ENCODE assay signal across 10 mouse cellular contexts in genomic region chr11:80145787-80146275, GRCm38 (mm10). TPM values are rescaled to one million over a fixed set of nuclear protein-coding genes. Genes with fewer than 3 reads are reported as not detected.
DNase-seq lines count a peak whose midpoint lies in the region; ATAC-seq and TF ChIP-seq lines count a peak whose summit lies in the region.
"Had no signal": no experiment of that assay in that cellular context is flagged by ENCODE, and none has a peak within 500 bp of the region (broad histone marks: within the 10 kb centered on the region; RNA-seq: fewer than 3 reads in every experiment).

No protein-coding gene starts in this region.

- H3K4me1 ChIP-seq in heart, adult 2 months (ENCODE audit: control insufficient read depth, insufficient read depth, low read length) = peaks cover 4% of the 10 kb centered on the region
- peaks cover 10% of the 10 kb centered on the region for H3K4me1 ChIP-seq in heart, embryonic 12.5 days (replicated peaks)
- 0 out of 2 replicates have a peak, but pooled peaks cover 2% of the 10 kb centered on the region for H3K4me1 ChIP-seq in cortical plate, adult 2 months (ENCODE audit: control insufficient read depth, insufficient read depth, low read length)
- H3K4me1 ChIP-seq in liver, adult 2 months (ENCODE audit: control insufficient read depth, insufficient read depth, low read length) = peaks cover 14% of the 10 kb centered on the region
- H3K4me1 ChIP-seq in forebrain, embryonic 11.5 days (replicated peaks; ENCODE audit: control insufficient read depth, insufficient read depth, low read length) = no peaks in the 10 kb centered on the region

- 27% methylated on average over 10 of the region's 10 CpGs for WGBS in heart, adult 2 months
- 46% methylated on average over 10 of the region's 10 CpGs for WGBS in heart, embryonic 12.5 days
- 2% methylated on average over 10 of the region's 10 CpGs for WGBS in liver, adult 2 months
- 72% methylated on average over 10 of the region's 10 CpGs for WGBS in forebrain, embryonic 11.5 days

- no peak for TF ChIP-seq CTCF in heart, adult 2 months (IDR thresholded peaks at IDR 0.05)
- no peak for TF ChIP-seq CTCF in cortical plate, adult 2 months (IDR thresholded peaks at IDR 0.05; ENCODE audit: extremely low read depth, insufficient read depth, low read length)
- TF ChIP-seq CTCF in liver, adult 2 months (IDR thresholded peaks at IDR 0.05; ENCODE audit: low read depth, low read length) = no peak

- TF ChIP-seq EP300 in heart, adult 2 months (IDR thresholded peaks at IDR 0.05; ENCODE audit: insufficient read depth, low read depth, low read length) = no peak

- H3K4me2 ChIP-seq in heart, embryonic 12.5 days = no peak overlapping the region
- no peak overlapping the region for H3K4me2 ChIP-seq in forebrain, embryonic 11.5 days (ENCODE audit: low read depth, low read length, severe bottlenecking)

- H3K9me3 ChIP-seq in heart, embryonic 12.5 days (replicated peaks) = no peaks in the 10 kb centered on the region
- no peaks in the 10 kb centered on the region for H3K9me3 ChIP-seq in forebrain, embryonic 11.5 days (ENCODE audit: control insufficient read depth, low read length)

- ATAC-seq in heart, embryonic 12.5 days (ENCODE audit: insufficient number of reproducible peaks, low FRiP score) = no peak
- no peak for ATAC-seq in erythroid progenitor cell, adult 5-6 weeks (replicated peaks; ENCODE audit: low FRiP score, poor library complexity, severe bottlenecking)
- no peak for ATAC-seq in forebrain, embryonic 11.5 days (replicated peaks; ENCODE audit: low FRiP score)

- no peak overlapping the region for H3K9ac ChIP-seq in heart, adult 2 months (ENCODE audit: low read depth, low read length)
- H3K9ac ChIP-seq in heart, embryonic 12.5 days = no peak overlapping the region
- H3K9ac ChIP-seq in liver, adult 2 months (ENCODE audit: low read depth, low read length) = peak overlapping the region; percentile 61
- no peak overlapping the region for H3K9ac ChIP-seq in forebrain, embryonic 11.5 days (ENCODE audit: low read length)

- intact Hi-C loops in heart, adult 2 months (cut with DNase I) = no loop called here

- no peak overlapping the region for H3K4me3 ChIP-seq in heart, adult 2 months
- no peak overlapping the region for H3K4me3 ChIP-seq in heart, embryonic 12.5 days
- H3K4me3 ChIP-seq in cortical plate, adult 2 months (ENCODE audit: insufficient read depth, low read length) = no peak overlapping the region
- H3K4me3 ChIP-seq in liver, adult 2 months (ENCODE audit: insufficient read depth, low read depth, low read length) = no peak overlapping the region
- no peak overlapping the region for H3K4me3 ChIP-seq in forebrain, embryonic 11.5 days (ENCODE audit: low read depth, low read length)
- H3K4me3 ChIP-seq: erythroblast, embryonic 14.5 days had no signal

- H3K27ac ChIP-seq in heart, adult 2 months = peak overlapping the region; percentile 40
- H3K27ac ChIP-seq in heart, embryonic 12.5 days (ENCODE audit: poor library complexity, severe bottlenecking) = no peak overlapping the region
- peak overlapping the region; percentile 55; the same call in 1 of the 2 replicates for H3K27ac ChIP-seq in cortical plate, adult 2 months (ENCODE audit: insufficient read depth, low read length)
- H3K27ac ChIP-seq in liver, adult 2 months (replicated peaks; ENCODE audit: insufficient read depth, low read depth, low read length) = peak overlapping the region; percentile 95
- H3K27ac ChIP-seq in forebrain, embryonic 11.5 days (ENCODE audit: low read depth, low read length) = no peak overlapping the region

- no peaks in the 10 kb centered on the region for H3K36me3 ChIP-seq in heart, adult 2 months (ENCODE audit: control insufficient read depth, insufficient read depth, low read length)
- H3K36me3 ChIP-seq in heart, embryonic 12.5 days = no peaks in the 10 kb centered on the region
- H3K36me3 ChIP-seq in liver, adult 2 months (ENCODE audit: control insufficient read depth, insufficient read depth, low read length) = no peaks in the 10 kb centered on the region
- H3K36me3 ChIP-seq in forebrain, embryonic 11.5 days (ENCODE audit: control insufficient read depth, insufficient read depth, low read length) = no peaks in the 10 kb centered on the region

- H3K79me2 ChIP-seq in heart, adult 2 months (replicated peaks; ENCODE audit: control insufficient read depth, insufficient read depth, low read length) = no peaks in the 10 kb centered on the region
- H3K79me2 ChIP-seq in liver, adult 2 months (ENCODE audit: control insufficient read depth, insufficient read depth, low read length) = no peaks in the 10 kb centered on the region; the same call in 1 of the 2 replicates

- H3K27me3 ChIP-seq in heart, adult 2 months (ENCODE audit: control insufficient read depth, insufficient read depth, low read length) = no peaks in the 10 kb centered on the region
- no peaks in the 10 kb centered on the region for H3K27me3 ChIP-seq in heart, embryonic 12.5 days (replicated peaks)
- H3K27me3 ChIP-seq in liver, adult 2 months (ENCODE audit: control insufficient read depth, insufficient read depth, low read length) = no peaks in the 10 kb centered on the region
- H3K27me3 ChIP-seq in forebrain, embryonic 11.5 days (ENCODE audit: control insufficient read depth, insufficient read depth, low read length) = no peaks in the 10 kb centered on the region

- DNase-seq in heart, adult 2 months = no peak
- peak; percentile 90 for DNase-seq in liver, adult 2 months (ENCODE audit: extremely low read depth, low read depth, low spot score)
- peak; percentile 67 to 73 for DNase-seq in spleen, postnatal 36 days (ENCODE audit: low spot score in 2 of 2)
- no peak for DNase-seq in embryo, embryonic 11 days
- no peak for DNase-seq in forebrain, embryonic 11.5 days (ENCODE audit: low spot score)
- DNase-seq: heart, postnatal 14 days had no signal

- no peak for TF ChIP-seq POLR2A in heart, adult 2 months (IDR thresholded peaks at IDR 0.05; ENCODE audit: insufficient read depth, low read depth, low read length)
- TF ChIP-seq POLR2A in cortical plate, adult 2 months (IDR thresholded peaks at IDR 0.05; ENCODE audit: extremely low read depth, insufficient read depth, low read length) = no peak
- TF ChIP-seq POLR2A in liver, adult 2 months (IDR thresholded peaks at IDR 0.05; ENCODE audit: extremely low read depth, insufficient read depth, low read length) = 0 out of 2 replicates have a peak, but pooled peaks have one; percentile 5

RNA-seq across cellular contexts. Expression of gene Tefm, which starts 3.9 kb away (rescaled TPM):
- total RNA-seq in heart, adult 2 months (2021) = 10 to 100 TPM; 24.4 to 28.7 TPM
- polyA plus RNA-seq in heart, adult 2 months (2012; rRNA removed) = 14.7 and 21.3 TPM in 2 replicates
- 27.0 and 27.2 TPM in 2 replicates for polyA plus RNA-seq in heart, embryonic 12.5 days (2016; fragmentation: Nextera tagmentation; extraction: Ambion mirVana)
- polyA plus RNA-seq in cortical plate, adult 2 months (2012; rRNA removed) = 7.8 and 9.0 TPM in 2 replicates
- 20.5 and 21.6 TPM in 2 replicates for total RNA-seq in liver, adult 2 months (2014; rRNA removed)
- polyA plus RNA-seq in liver, adult 2 months (2012; rRNA removed) = 5.0 and 5.3 TPM in 2 replicates
- 2.9 and 3.4 TPM in 2 replicates for total RNA-seq in erythroid progenitor cell, adult 5-6 weeks (2015; ENCODE audit: low replicate concordance)
- total RNA-seq in erythroid progenitor cell, adult 5-6 weeks (2017; ENCODE audit: low replicate concordance) = 3.7 and 5.8 TPM in 2 replicates
- 31.8 and 32.1 TPM in 2 replicates for polyA plus RNA-seq in forebrain, embryonic 11.5 days (2014; fragmentation: Nextera tagmentation; extraction: Ambion mirVana)
- polyA plus RNA-seq: erythroblast, embryonic 14.5 days had no signal

RNA-seq across cellular contexts. Expression of gene Adap2, which starts 8.1 kb away (rescaled TPM):
- 10 to 100 TPM; 10.5 to 11.0 TPM for total RNA-seq in heart, adult 2 months (2021)
- 5.5 and 8.1 TPM in 2 replicates for polyA plus RNA-seq in heart, adult 2 months (2012; rRNA removed)
- 0.51 and 0.92 TPM in 2 replicates for polyA plus RNA-seq in heart, embryonic 12.5 days (2016; fragmentation: Nextera tagmentation; extraction: Ambion mirVana)
- polyA plus RNA-seq in cortical plate, adult 2 months (2012; rRNA removed) = 5.6 and 7.2 TPM in 2 replicates
- 32.1 and 33.4 TPM in 2 replicates for total RNA-seq in liver, adult 2 months (2014; rRNA removed)
- 23.6 and 27.3 TPM in 2 replicates for polyA plus RNA-seq in liver, adult 2 months (2012; rRNA removed)
- 2.5 TPM in 1 of 2 replicates, not detected in the other for total RNA-seq in erythroid progenitor cell, adult 5-6 weeks (2015; ENCODE audit: low replicate concordance)
- 1.5 and 1.8 TPM in 2 replicates for total RNA-seq in erythroid progenitor cell, adult 5-6 weeks (2017; ENCODE audit: low replicate concordance)
- 0.24 and 0.68 TPM in 2 replicates for polyA plus RNA-seq in forebrain, embryonic 11.5 days (2014; fragmentation: Nextera tagmentation; extraction: Ambion mirVana)
- polyA plus RNA-seq: erythroblast, embryonic 14.5 days had no signal

RNA-seq across cellular contexts. Expression of gene Rnf135, which starts 37.8 kb away (rescaled TPM):
- total RNA-seq in heart, adult 2 months (2021) = 1 to 10 TPM; 4.4 to 4.6 TPM
- 5.4 and 6.3 TPM in 2 replicates for polyA plus RNA-seq in heart, adult 2 months (2012; rRNA removed)
- polyA plus RNA-seq in heart, embryonic 12.5 days (2016; fragmentation: Nextera tagmentation; extraction: Ambion mirVana) = 9.4 and 10.5 TPM in 2 replicates
- 4.7 and 5.0 TPM in 2 replicates for polyA plus RNA-seq in cortical plate, adult 2 months (2012; rRNA removed)
- total RNA-seq in liver, adult 2 months (2014; rRNA removed) = 6.1 and 6.6 TPM in 2 replicates
- polyA plus RNA-seq in liver, adult 2 months (2012; rRNA removed) = 9.4 and 11.0 TPM in 2 replicates
- total RNA-seq in erythroid progenitor cell, adult 5-6 weeks (2015; ENCODE audit: low replicate concordance) = 1.7 and 3.6 TPM in 2 replicates
- 1.5 TPM in 1 of 2 replicates, not detected in the other for total RNA-seq in erythroid progenitor cell, adult 5-6 weeks (2017; ENCODE audit: low replicate concordance)
- polyA plus RNA-seq in forebrain, embryonic 11.5 days (2014; fragmentation: Nextera tagmentation; extraction: Ambion mirVana) = 3.0 and 3.3 TPM in 2 replicates

RNA-seq across cellular contexts. Expression of gene Atad5, which starts 56.6 kb away (rescaled TPM):
- under 1 TPM; 0.70 to 0.84 TPM for total RNA-seq in heart, adult 2 months (2021)
- polyA plus RNA-seq in heart, adult 2 months (2012; rRNA removed) = 0.27 and 0.44 TPM in 2 replicates
- 6.9 and 8.3 TPM in 2 replicates for polyA plus RNA-seq in heart, embryonic 12.5 days (2016; fragmentation: Nextera tagmentation; extraction: Ambion mirVana)
- polyA plus RNA-seq in cortical plate, adult 2 months (2012; rRNA removed) = 2.9 and 3.0 TPM in 2 replicates
- 1.1 TPM in 2 replicates for total RNA-seq in liver, adult 2 months (2014; rRNA removed)
- polyA plus RNA-seq in liver, adult 2 months (2012; rRNA removed) = 0.12 and 0.15 TPM in 2 replicates
- total RNA-seq in erythroid progenitor cell, adult 5-6 weeks (2015; ENCODE audit: low replicate concordance) = 89.0 and 95.2 TPM in 2 replicates
- total RNA-seq in erythroid progenitor cell, adult 5-6 weeks (2017; ENCODE audit: low replicate concordance) = 80.3 and 86.0 TPM in 2 replicates
- 21.8 and 25.7 TPM in 2 replicates for polyA plus RNA-seq in forebrain, embryonic 11.5 days (2014; fragmentation: Nextera tagmentation; extraction: Ambion mirVana)

Comparison
In these comparisons a context has a peak if more than half of its experiments do, and no peak if none do; other contexts are left out.
1. H3K27ac ChIP-seq: peak in heart, adult 2 months (single experiment), cortical plate, adult 2 months (single experiment) and liver, adult 2 months (single experiment); none in heart, embryonic 12.5 days (single experiment) and forebrain, embryonic 11.5 days (single experiment).
2. DNase-seq: peak in liver, adult 2 months (single experiment) and spleen, postnatal 36 days (2 of 2); none in heart, adult 2 months (0 of 2), embryo, embryonic 11 days (single experiment) and forebrain, embryonic 11.5 days (single experiment).